Mouse (Mus musculus) fibroblast of lung, adult 2 months (primary cell): ENCODE measurements around the gene Ncoa3.

Source experiments
- DNase-seq: peaks from one replicate; pipeline ENCODE4 v3.0.0-alpha.2; 2011; ENCODE audit warnings: low read depth

The Ncoa3 gene

GRCm38 (mm10) chr2:166035725-166036124 lies 43.3 kb downstream of the Ncoa3 start:
- DNase-seq, result no peak

GRCm38 (mm10) chr2:166039681-166040080 lies 47.2 kb downstream of the Ncoa3 start:
- DNase-seq, result no peak

- DNase-seq, result no peak
Observed at GRCm38 (mm10) chr2:166042542-166042941, 50.1 kb downstream of the Ncoa3 start.

- DNase-seq, result no peak
Observed at GRCm38 (mm10) chr2:166045006-166045405, 52.6 kb downstream of the Ncoa3 start.

- DNase-seq, result peak; percentile 87
Observed at GRCm38 (mm10) chr2:166045549-166046501, 53.4 kb downstream of the Ncoa3 start.

- no peak for DNase-seq
Observed at GRCm38 (mm10) chr2:166047931-166048330, 55.5 kb downstream of the Ncoa3 start.

- DNase-seq, result no peak
Observed at GRCm38 (mm10) chr2:166048852-166049251, 56.4 kb downstream of the Ncoa3 start.

- no peak for DNase-seq
Observed at GRCm38 (mm10) chr2:166051421-166051820, 59.0 kb downstream of the Ncoa3 start.

- no peak for DNase-seq
Observed at GRCm38 (mm10) chr2:166051966-166052365, 59.5 kb downstream of the Ncoa3 start.

- DNase-seq, result no peak
Observed at GRCm38 (mm10) chr2:166054002-166054539, 61.6 kb downstream of the Ncoa3 start.

GRCm38 (mm10) chr2:166059684-166060423 lies 67.4 kb downstream of the Ncoa3 start:
- DNase-seq, result no peak

GRCm38 (mm10) chr2:166062008-166062407 lies 69.6 kb downstream of the Ncoa3 start:
- DNase-seq, result no peak

GRCm38 (mm10) chr2:166062431-166062830 lies 70.0 kb downstream of the Ncoa3 start:
- no peak for DNase-seq

GRCm38 (mm10) chr2:166066434-166066833 lies 74.0 kb downstream of the Ncoa3 start:
- no peak for DNase-seq

- DNase-seq, result no peak
Observed at GRCm38 (mm10) chr2:166068261-166068660, 75.8 kb downstream of the Ncoa3 start.

GRCm38 (mm10) chr2:166069164-166069563 lies 76.7 kb downstream of the Ncoa3 start:
- DNase-seq, result no peak

- no peak for DNase-seq
Observed at GRCm38 (mm10) chr2:166069738-166070137, 77.3 kb downstream of the Ncoa3 start.

- no peak for DNase-seq
Observed at GRCm38 (mm10) chr2:166071481-166071880, 79.0 kb downstream of the Ncoa3 start.

- no peak for DNase-seq
Observed at GRCm38 (mm10) chr2:166071889-166072288, 79.5 kb downstream of the Ncoa3 start.

- DNase-seq, result no peak
Observed at GRCm38 (mm10) chr2:166073082-166073481, 80.6 kb downstream of the Ncoa3 start.

- no peak for DNase-seq
Observed at GRCm38 (mm10) chr2:166074322-166074721, 81.9 kb downstream of the Ncoa3 start.

GRCm38 (mm10) chr2:166077371-166077770 lies 84.9 kb downstream of the Ncoa3 start:
- DNase-seq, result no peak

GRCm38 (mm10) chr2:166079231-166079630 lies 86.8 kb downstream of the Ncoa3 start:
- DNase-seq, result no peak
